Mouse (Mus musculus) naive thymus-derived CD4-positive, alpha-beta T cell, adult 2 months (primary cell): ENCODE measurements at regions not wholly inside any gene's neighbourhood (a gene's known extent, or its start where the extent isn't known, plus 50 kb on each side); places are given as distances from the start of the nearest gene placed in this dataset.

Source experiments
- DNase-seq: peaks from one replicate; pipeline ENCODE4 v3.0.0-alpha.2; 2011; ENCODE audit warnings: low read depth

DNA sequence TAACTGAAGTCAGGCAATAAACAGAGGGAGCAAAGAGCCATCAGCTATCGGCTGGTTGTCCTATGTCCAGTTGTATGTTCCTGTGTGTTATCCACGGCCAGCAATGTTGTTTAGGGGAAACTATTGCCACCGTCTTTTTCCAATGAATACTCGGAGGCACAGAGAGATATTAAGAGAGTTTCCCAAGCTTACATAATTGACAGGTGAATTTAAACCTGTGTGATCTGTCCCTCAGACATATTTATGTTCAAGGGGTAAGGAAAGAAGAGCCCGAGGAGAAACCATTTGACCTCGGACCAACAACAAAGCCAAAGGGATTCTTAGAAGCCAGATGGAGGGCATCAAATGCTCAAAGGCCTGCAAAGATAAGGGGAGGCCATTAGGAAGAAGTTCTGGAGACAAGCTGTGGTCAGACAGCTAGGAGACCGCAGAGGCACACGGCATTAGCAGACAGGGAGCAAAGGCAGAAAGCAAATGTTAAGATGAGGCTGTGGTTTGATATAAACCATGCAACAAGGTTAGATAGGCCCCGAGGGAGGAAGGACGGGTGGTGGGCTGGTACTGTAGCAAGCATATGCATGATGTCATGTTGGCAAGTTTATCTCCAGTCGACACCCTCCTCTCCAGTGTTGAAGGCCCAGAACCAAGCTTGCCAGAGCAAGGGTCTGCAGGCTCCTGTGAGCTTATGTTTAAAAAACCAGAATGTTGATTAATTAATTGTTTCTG, 82.1 kb upstream of the Cpsf6 start:
- DNase-seq = no peak

DNA sequence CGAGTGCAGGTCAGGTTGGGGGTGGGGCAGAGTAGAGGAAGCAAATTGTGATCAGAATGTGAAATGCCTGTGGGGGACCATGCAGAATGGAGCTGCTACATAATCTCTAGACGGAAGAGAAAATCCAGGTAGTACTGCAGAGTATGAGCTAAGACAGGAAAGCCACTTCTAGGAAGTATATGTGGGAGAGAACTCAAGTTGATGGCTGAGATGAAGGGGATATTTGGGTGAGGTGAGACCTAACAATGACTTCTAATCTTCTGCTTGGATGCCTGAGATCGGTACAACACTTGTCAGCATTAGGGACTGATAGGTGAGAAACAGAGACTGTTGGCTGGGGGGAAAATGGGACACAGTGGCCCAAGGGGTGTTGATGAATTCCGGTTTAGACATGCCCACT, 81.4 kb upstream of the Cpsf6 start:
- no peak for DNase-seq

DNA sequence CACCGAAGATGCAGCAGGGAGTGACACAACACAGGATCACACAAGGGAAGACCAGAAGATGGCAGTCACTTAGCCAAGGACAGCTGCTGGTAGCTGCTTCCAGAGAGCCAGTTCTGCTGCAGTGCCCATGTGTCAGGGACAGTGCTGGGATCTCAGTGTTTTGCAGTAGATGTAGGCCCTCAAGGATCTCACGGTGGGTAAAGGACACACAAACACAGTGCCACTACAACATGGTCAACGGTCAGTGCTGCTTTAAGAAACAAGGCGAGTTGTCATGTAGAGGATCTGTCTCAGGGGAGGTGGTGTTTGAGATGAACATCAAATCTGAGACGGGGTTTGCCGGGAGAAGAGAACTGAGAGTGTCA, 80.5 kb upstream of the Cpsf6 start:
- DNase-seq = no peak

DNA sequence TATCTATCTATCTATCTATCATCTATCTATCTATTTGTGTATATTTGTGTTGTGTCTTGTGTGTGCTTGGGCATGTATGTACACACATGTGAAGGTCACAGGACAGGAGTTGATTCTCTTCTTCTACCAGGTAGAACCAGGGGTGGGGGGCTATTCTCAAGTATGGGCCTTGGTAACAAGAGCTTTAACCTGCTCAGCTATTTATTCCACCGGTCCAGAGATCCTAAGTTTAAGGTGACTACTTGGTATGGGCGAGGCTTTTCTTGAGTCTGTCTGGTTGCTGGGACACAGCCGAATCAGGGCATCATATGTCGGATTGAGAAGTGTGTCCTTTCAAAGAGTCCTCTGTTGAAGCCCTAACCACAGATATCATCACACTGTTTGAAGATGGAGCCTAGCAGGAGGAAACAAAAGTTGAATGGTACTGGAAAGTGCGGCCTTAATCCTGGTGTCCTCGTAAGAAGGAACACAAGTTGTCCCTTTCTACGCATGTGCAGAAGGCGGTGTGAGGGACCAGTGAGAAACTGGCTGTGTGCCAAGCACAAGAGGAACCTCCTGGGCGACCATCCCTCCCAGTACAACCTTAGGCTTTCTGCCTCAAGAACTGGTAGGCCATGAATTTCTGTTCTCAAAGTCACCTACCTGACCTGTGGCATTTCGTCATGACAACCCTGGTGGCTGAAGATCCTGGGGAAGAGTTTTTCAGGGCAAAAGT, 80.0 kb upstream of the Cpsf6 start:
- no peak for DNase-seq

DNA sequence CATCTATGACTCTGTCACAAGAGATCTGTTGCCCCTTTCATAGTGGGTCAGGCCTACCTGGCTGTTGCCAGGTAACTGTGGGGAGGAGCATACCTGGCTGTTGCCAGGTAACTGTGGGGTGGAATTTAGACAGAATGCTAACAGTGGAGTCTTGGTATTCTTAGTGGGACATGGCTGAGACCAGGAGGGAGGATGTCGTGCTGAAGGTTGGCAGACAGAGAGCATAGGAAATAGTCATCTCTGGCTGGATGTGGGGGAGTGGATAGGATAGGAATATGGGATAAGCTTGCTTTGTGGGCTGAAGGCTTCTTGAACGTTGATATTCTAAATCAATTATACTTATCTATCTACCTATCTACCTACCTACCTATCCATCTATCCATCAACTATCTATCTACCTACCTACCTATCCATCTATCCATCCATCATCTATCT, 79.2 kb upstream of the Cpsf6 start:
- DNase-seq = no peak

DNA sequence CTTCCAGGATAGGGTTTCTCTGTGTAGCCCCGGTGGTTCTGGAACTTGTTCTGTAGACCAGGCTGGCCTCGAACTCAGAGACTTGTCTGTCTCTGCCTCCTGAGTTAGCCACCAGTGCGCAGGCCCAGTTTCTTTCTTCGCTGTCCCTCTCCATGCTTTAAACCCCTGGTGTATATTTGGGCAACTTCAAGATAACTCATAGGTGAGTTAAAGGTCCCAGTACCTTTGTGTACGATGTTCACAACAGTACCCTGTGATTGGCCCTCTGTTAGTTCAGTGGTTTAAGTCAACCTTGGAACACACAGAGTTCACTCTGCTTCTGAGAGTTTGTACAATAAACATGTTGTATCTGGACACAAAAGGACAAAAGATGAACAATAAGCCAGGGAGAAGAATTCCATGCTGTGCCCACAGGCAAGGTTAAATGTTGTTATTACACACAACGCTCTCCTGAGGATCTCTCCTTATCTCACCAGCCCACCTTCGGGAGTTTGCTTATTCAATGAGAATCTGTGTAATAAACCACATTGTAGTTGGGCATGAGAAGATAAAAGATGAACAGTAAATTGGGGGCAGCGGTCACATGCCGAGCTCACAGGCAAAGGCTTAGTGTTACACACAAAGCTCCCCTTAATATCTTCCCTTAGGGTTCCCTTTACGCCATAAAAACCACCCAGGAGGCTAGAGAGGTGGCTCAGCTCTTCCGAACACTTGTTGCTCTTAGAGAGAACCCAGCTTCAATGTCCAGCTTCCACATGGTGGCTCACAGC, 78.6 kb upstream of the Cpsf6 start:
- no peak for DNase-seq

DNA sequence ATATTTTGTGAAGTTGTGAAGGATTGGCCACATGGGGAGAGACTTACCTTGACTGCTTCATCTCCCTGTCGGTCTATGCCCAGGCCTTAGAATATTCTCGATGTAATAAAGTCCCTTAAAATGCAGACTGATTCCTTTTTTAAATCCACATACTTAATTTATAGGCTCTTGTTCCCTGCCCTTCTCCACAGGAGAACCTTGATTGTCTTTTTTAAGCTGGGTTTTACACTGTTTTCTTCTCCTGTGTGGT, 77.8 kb upstream of the Cpsf6 start:
- no peak for DNase-seq

DNA sequence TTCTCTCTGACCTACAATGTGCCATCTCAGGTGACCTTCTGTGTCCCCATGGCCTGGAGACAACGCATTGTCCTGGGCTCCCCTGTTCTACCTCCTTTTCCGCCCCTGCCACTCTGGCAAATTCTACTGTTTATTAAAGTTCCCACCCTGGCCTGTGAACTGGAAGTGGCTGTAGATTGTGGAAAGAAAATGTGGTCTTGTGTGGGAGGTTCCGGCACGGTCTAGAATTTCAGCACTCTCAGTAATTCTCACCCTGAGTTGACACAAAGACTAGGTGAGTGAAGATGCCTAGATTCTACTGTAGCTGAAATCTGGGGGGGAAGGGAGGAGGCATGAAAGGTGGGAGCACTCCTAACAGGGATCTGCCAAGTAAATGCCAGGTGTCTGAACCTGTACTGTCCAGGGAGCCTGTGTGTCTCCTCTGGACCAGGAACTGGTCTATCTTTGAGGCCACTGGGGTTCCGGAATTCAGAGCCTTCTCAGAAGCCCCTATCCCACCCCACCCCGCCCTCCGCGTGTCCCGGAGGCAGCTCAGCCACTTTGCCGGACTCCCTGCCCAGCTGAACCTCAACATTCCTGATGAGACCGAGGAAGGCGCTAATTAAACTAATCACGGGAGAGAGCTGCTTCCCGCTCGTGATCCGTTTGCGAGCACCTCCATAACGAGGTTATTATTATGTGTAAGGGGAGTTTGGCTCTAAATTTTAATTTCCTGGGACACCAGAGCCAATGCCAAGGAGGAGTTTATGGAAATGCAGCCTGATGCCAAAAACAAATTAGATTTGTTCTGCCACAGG, 77.3 kb upstream of the Cpsf6 start:
- no peak for DNase-seq

DNA sequence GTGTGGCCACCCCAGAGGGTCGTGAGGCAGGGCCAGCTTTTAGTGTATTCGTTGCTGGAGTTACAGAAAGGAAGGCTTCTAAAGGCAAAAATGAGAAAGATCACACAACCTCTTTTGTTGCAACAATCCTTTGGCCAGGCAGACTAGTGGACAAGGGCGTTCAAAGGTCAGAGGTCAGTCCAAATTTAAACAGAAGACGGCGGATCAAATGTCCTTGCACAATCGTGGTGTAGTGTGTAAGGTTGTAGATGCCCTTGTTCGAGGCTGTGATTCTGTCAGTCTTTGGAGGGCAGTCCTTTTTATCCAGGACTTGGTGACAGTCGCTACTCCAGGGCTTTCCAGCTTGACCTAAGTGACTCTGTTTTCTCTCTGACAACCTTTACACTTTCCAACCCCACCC, 76.6 kb upstream of the Cpsf6 start:
- DNase-seq = no peak

DNA sequence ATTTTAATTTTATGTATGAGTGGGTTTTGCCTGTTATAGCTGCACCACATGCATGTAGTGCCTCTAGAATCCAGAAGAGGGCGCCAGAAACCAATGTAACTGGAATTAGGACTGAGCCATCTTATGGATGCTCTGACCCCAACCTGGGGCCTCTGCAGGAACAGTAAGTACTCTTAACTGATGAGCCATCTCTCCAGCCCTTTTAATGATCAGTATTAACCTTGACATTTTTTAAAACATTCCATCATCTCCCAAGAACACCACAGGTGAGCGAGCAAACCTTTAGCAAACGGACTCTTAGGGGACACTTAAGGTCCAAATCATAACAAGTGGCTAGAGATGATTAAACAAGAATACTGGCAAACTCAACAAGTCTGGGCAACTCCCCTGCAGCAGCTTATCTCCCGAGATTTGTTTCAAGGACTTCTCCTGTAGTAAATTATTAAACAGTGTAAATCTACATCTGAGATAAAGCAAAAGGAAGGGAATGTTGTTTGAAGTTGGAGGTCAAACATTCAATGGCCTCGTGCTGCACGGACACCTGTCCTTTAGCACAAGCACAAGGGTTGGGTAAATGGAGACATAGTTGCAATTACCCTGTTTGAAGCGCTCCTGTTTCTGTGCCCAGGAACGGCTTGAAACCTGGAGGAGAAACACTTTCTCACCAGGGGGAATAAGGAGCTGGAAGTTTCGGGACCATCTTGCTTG, 75.9 kb upstream of the Cpsf6 start:
- DNase-seq = peak; percentile 76

DNA sequence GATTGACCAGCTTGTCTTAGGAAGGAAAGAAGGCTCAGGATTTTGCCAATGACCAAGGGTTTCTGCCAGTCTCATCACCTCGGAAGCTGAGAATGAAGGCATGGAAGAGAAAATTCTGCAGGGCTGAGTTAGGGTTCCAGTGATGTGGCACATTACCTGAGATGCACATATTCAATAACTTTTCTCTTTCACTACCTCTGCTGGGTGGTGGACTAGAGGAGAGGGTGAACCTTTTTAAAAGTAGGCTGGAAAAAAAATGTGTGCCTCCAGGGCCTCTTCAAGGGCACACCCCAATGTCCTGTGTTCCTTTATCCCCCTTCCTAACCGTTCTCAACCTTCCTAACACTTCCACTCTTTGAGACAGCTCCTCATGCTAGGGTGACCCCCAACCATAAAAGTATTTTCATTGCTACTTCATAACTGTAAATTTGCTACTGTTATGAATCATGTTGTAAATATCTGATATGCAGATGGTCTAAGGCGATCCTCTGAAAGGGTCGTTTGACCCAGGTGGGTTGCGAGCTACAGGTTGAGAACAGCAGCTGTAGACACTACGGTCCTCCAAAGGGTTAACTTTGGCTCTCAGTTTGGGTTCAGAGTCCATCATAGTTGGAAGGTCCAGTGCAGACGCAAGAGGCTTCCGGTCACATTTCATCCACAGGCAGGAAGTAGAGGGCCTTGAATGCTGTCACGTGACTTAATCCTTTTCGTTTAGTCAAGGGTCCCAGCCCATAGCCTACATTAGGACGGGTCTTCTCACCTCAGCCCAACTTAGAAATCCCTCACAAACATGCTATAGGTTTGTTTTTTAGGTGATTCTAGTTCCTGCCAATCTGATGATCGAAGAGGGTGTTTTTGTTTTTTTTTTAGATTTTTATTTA, 75.1 kb upstream of the Cpsf6 start:
- DNase-seq = no peak

DNA sequence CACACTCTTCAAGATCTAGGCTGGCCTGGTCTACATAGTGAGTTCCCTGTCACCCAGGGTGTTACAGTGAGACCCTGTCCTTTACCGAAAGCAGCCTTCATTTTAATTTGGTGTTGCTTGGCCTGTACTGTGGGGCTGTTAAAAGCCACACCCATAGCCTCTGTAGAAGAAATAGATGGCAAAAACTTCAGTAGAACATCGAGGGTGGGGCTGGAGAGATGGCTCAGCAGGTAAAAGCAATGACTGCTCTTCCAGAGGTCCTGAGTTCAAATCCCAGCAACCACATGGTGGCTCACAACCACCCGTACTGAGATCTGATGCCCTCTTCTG, 74.3 kb upstream of the Cpsf6 start:
- no peak for DNase-seq

DNA sequence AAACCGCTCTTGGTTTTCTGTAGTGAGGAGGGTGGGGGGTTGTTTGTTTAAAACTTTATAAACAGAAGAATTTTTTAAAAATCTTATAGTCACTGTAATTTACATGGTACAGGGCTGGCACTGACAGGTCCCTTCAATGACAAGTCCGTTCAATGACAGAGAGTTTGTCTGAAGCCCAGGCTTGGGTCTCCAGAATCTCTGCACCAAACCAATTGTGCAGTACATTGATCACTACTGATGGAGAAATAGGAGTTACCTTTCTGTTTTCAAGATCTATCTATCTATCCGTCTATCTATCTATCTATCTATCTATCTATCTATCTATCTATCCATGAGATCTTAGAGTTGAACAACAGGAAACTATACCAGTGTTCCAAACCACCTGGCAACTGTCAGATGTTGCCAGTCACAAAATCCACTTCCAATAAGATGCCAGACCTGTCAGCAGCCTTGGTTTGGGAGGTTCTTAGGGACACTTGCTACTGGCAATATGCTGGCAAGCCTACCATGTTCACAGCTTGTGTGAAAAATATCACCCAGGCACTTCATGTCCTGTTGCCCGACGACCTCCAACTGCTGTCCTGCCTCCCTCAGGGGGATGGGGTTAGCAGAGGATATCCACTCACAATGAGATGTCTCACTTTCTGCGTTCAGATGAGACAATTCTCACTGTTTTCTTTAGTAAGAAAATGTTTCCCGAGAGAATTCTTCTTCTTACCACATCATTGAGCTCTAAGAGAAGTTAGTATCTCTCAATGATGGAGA, 73.8 kb upstream of the Cpsf6 start:
- no peak for DNase-seq

DNA sequence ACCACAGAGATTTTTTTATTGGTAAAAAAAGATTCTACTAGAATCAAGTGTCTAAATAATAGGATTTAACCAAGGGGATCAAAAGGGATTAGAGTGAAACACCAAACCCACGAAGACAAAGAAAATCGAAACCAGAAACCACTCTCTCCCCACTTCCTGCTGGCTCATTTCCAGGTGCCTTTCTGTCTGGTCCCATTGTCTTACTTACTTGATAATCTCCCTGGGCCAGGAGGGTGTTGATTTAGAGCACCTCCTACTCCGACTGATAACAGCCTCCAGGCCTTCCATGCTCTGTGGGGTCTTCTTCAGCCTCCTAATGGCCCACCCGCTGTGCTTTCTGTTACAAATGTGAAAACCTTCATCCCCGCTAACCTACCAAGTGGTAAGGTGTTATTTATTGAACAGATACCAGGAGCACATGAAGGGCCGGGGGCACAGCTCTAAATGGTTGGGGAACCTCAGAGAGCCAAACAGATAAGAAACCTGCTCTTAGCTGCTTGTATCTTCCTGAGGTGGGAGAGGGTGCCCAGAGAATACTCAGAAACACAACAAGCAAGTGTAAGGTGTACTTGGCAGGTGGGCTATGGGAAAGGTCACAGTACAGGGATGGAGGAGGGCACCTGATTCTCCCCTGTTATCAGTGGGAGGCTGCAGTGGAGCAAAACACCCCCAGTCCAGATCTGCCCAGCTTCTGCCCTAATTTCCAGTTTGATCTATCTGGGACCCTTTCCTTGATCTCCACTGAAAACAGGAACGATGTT, 72.6 kb upstream of the Cpsf6 start:
- DNase-seq = peak; percentile 91

DNA sequence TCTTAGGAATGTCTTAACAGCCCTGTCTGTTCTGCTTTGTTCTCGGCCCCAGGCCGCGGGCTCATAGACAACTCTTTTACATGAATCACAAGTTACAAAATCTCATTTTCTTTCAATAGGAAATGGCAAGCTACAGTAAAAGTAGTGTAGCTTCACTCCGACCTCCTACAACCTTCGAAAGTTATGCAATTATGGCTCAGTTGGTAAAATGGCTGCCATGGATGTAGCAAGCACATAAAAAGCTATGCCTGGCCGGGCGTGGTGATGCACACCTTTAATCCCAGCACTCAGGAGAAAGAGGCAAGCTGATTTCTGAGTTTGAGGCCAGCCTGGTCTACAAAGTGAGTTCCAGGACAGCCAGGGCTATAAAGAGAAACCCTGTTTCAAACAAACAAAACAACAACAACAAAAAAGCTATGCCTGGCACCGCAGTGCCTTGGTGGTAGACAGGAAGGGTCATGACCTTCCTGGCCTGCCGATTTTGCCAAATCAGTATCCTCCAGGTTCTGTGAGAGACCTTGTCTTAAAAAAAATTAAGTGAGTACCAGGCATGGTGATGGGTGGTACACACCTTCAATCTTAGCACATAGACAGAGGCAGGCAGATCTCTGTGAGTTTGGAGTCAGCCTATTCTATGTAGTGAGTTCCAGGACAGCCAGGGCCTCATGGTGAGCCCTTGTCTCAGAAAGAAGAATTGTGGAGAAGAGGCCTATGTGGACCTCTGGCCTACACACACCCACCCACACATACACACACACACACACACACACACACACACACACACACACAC, 71.8 kb upstream of the Cpsf6 start:
- no peak for DNase-seq

DNA sequence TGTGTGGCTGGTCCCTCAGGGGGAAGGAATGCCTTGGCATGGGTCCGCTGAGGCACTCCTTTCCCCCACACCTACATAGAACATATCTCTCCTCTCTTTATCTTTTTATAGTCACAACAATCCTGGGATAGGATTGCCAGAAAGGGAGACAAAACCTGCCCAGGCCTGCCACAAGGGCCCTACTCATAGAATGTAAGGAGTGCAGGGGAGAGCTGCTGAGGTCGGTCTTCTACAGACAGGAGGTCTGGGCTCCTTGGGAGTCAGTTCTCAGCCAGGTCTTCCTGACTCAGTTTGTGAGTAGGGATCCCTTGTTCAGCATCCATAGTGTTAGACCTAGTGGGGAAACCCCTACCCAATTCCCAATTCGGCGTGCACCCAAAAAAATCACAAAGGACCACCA, 70.8 kb upstream of the Cpsf6 start:
- DNase-seq = no peak

DNA sequence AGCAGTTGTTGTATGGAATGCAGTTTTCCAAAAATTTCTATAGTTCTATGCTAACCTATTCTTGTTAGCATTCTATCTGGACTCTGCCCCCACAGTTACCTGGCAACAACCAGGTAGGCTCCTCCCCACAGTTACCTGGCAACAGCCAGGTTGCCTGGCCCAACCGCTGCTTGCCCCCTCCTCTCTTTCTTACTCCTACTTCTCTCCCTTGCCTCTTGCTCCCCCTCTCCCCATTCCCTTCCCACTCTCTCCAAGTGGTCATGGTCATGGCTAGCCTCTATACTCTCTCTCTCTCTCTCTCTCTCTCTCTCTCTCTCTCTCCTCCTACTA, 70.4 kb upstream of the Cpsf6 start:
- DNase-seq = no peak

DNA sequence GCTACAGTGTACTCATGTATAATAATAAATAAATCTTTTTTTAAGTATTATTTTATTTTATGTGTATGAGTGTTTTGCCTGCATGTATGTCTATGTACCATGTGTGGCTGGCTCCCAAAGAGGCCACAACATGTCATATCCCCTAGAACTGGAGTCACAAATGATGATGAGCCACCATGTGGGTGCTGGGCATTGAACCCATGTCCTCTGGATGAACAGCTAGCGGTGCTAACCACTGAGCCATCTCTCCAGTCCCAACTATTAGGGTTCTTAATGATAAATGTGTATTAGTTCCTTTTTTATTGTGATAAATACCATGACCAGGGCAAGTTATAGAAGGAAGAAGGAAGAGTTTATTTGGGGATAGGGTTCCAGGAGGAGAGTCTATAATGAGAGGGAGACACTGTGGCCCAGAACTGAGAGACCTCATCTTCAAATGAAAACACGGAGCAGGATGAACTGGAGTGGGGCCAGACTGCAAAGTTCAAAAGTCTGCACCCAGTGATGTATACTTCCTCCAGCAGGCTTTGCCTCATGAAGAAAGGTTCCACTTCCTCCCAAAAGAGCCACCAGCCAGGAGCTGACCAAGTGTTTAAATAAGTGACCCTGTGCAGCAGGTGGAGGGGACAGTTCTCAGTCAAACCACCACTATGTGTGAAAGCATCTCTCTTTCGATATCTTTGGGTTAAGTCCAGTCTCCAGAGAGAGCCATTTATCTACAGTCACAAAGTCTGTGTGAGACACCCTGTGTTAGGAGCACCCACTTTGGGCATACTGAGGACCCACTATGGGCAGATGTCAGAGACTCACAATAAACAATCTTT, 69.8 kb upstream of the Cpsf6 start:
- peak; percentile 30 for DNase-seq
